Mouse (Mus musculus) myocyte (in vitro differentiated cells): ENCODE results near the gene Tbc1d5. TPM values are rescaled to one million over a fixed set of nuclear protein-coding genes. Genes with fewer than 3 reads are reported as not detected.

Experiments
- H3K27me3 ChIP-seq: one replicate; pipeline ENCODE4 v1.6.1; 2011; ENCODE audit not compliant: control insufficient read depth, insufficient read depth, insufficient read length
- H3K36me3 ChIP-seq: one replicate; pipeline ENCODE4 v1.6.1; 2011; ENCODE audit not compliant: control insufficient read depth, insufficient read depth
- H3K4me2 ChIP-seq: one replicate; pipeline ENCODE4 v1.6.1; 2011; ENCODE audit warnings: low read depth, control low read depth
- H3K4me3 ChIP-seq: one replicate; pipeline ENCODE4 v1.5.1; 2011; ENCODE audit warnings: mild to moderate bottlenecking, control low read depth, moderate library complexity
- H3K79me2 ChIP-seq: one replicate; pipeline ENCODE4 v1.6.1; 2011; ENCODE audit not compliant: control insufficient read depth, insufficient read depth
- H3ac ChIP-seq: one replicate; pipeline ENCODE4 v1.6.1; 2011; ENCODE audit not compliant: control insufficient read depth, insufficient read length
- CEBPB ChIP-seq: IDR thresholded peaks from 2 replicates; pipeline ENCODE4 v1.6.1; 2011; ENCODE audit warnings: mild to moderate bottlenecking, moderate library complexity; ENCODE audit not compliant: poor library complexity, insufficient read depth, severe bottlenecking
- E2F4 ChIP-seq: IDR thresholded peaks from one replicate; pipeline ENCODE4 v1.6.1; 2011; ENCODE audit warnings: mild to moderate bottlenecking, control low read depth, moderate library complexity; ENCODE audit not compliant: insufficient read depth
- MAX ChIP-seq: IDR thresholded peaks from one replicate; pipeline ENCODE4 v1.6.1; 2011; ENCODE audit warnings: low read depth, mild to moderate bottlenecking, control low read depth
- MYOD1 ChIP-seq, 3 experiments: IDR thresholded peaks; one replicate each; pipeline ENCODE4 v1.6.1; 2011; ENCODE audit warnings: control low read depth in 2 of 3, low read depth in 2 of 3, mild to moderate bottlenecking in 2 of 3, moderate library complexity in 1 of 3; ENCODE audit not compliant: insufficient read length in 2 of 3, control insufficient read depth in 1 of 3
- MYOG ChIP-seq, 3 experiments: IDR thresholded peaks; one replicate each; pipeline ENCODE4 v1.6.1; 2011; ENCODE audit warnings: control low read depth in 2 of 3, low read depth in 2 of 3, mild to moderate bottlenecking in 2 of 3; ENCODE audit not compliant: insufficient read length in 2 of 3, control insufficient read depth in 1 of 3, insufficient read depth in 1 of 3
- POLR2A ChIP-seq: IDR thresholded peaks from one replicate; pipeline ENCODE4 v1.6.1; 2011; ENCODE audit warnings: low read depth, mild to moderate bottlenecking, control low read depth, moderate library complexity; ENCODE audit not compliant: insufficient read length
- POLR2AphosphoS2 ChIP-seq: IDR thresholded peaks from one replicate; pipeline ENCODE4 v1.6.1; 2011; ENCODE audit warnings: low read depth, control low read depth; ENCODE audit not compliant: insufficient read length
- REST ChIP-seq: IDR thresholded peaks from one replicate; pipeline ENCODE4 v1.6.1; 2011; ENCODE audit warnings: mild to moderate bottlenecking, control low read depth, moderate library complexity; ENCODE audit not compliant: insufficient read depth, insufficient read length
- SRF ChIP-seq: IDR thresholded peaks from one replicate; pipeline ENCODE4 v1.6.1; 2011; ENCODE audit warnings: low read depth; ENCODE audit not compliant: control insufficient read depth, insufficient read length
- TCF12 ChIP-seq: IDR thresholded peaks from one replicate; pipeline ENCODE4 v1.6.1; 2011; ENCODE audit warnings: mild to moderate bottlenecking, control low read depth; ENCODE audit not compliant: poor library complexity, insufficient read depth, severe bottlenecking
- TCF3 ChIP-seq: IDR thresholded peaks from one replicate; pipeline ENCODE4 v1.6.1; 2011; ENCODE audit warnings: low read depth, control low read depth; ENCODE audit not compliant: insufficient read length
- USF1 ChIP-seq: IDR thresholded peaks from one replicate; pipeline ENCODE4 v1.6.1; 2011; ENCODE audit warnings: low read depth, mild to moderate bottlenecking, control low read depth, moderate library complexity
- polyA plus RNA-seq: library from polyadenylated mRNA; unstranded; fragments of >200 nt; fragmentation: generic; extraction: Trizol; gene quantifications from one replicate; pipeline ENCODE4 v1.2.1, GENCODE M21; 2012; ENCODE audit warnings: missing spikeins

The Tbc1d5 gene
- polyA plus RNA-seq, 1 experiment, result 6.3 TPM

DNA sequence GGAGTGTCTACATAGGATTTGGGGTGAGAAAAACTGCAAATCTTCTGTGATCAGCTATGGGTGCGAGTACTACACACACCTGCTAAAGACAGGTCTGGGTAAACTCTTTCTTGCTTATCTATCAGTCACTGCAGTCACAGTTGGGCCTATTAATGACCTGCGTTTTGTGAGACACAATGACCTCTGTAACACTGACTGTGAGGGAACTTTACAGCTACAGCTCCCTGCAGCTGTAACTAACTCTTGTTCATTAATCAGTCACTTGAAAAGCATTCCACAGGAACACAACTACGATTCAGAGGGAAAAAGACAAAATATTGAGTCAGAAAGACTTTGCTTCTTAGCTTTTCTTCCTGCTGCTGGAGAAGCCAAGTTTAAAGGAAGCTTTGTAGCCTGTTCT is 325.9 kb downstream of the Tbc1d5 start:
- no peak overlapping the region for H3K4me3 ChIP-seq
- H3ac ChIP-seq, result no peak overlapping the region
- H3K4me2 ChIP-seq, result no peak overlapping the region
- no peaks in the 10 kb centered on the region for H3K27me3 ChIP-seq
- TF ChIP-seq CEBPB (no peak), SRF (no peak), TCF12 (no peak), REST (no peak), POLR2A (no peak), MYOD1 (IDR thresholded peaks at IDR 0.05; ENCODE audit: control insufficient read depth in 1 of 3, insufficient read length in 2 of 3, low read depth in 2 of 3) (no peak), POLR2AphosphoS2 (no peak), E2F4 (no peak), MAX (no peak), TCF3 (no peak), MYOG (IDR thresholded peaks at IDR 0.05; ENCODE audit: control insufficient read depth in 1 of 3, insufficient read depth in 1 of 3, insufficient read length in 2 of 3, low read depth in 2 of 3) (no peak), USF1 (no peak)
- H3K79me2 ChIP-seq, result no peaks in the 10 kb centered on the region
- H3K36me3 ChIP-seq, result no peaks in the 10 kb centered on the region

DNA sequence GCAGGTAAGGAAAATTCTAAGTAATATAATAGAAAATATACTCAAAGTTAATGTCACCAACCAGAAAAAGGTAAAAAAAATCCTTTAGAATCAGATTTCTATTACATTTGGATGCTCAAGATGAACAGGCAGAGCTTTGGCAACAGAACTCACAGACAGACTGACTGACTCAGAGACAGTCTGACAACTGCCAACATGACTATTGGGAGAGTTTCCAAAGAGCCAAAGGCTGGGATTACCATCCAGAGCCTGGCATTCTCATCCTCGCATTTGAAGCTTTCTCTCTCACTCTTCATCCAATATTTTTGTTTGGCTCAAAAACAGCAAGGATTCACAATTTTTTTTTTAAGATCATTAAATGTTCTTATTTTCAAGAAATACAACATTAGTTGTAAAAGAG is 327.8 kb downstream of the Tbc1d5 start:
- H3K79me2 ChIP-seq, result no peaks in the 10 kb centered on the region
- H3K27me3 ChIP-seq, result no peaks in the 10 kb centered on the region
- no peak overlapping the region for H3K4me3 ChIP-seq
- H3K36me3 ChIP-seq, result no peaks in the 10 kb centered on the region
- no peak for TF ChIP-seq MYOD1 (IDR thresholded peaks at IDR 0.05; ENCODE audit: control insufficient read depth in 1 of 3, insufficient read length in 2 of 3, low read depth in 2 of 3)
- no peak for TF ChIP-seq POLR2A
- TF ChIP-seq E2F4, result no peak
- no peak for TF ChIP-seq TCF12
- no peak for TF ChIP-seq MYOG (IDR thresholded peaks at IDR 0.05; ENCODE audit: control insufficient read depth in 1 of 3, insufficient read depth in 1 of 3, insufficient read length in 2 of 3, low read depth in 2 of 3)
- no peak for TF ChIP-seq CEBPB
- no peak for TF ChIP-seq MAX
- no peak for TF ChIP-seq USF1
- no peak for TF ChIP-seq POLR2AphosphoS2
- no peak for TF ChIP-seq REST
- TF ChIP-seq TCF3, result no peak
- no peak for TF ChIP-seq SRF
- H3K4me2 ChIP-seq, result no peak overlapping the region
- no peak overlapping the region for H3ac ChIP-seq

DNA sequence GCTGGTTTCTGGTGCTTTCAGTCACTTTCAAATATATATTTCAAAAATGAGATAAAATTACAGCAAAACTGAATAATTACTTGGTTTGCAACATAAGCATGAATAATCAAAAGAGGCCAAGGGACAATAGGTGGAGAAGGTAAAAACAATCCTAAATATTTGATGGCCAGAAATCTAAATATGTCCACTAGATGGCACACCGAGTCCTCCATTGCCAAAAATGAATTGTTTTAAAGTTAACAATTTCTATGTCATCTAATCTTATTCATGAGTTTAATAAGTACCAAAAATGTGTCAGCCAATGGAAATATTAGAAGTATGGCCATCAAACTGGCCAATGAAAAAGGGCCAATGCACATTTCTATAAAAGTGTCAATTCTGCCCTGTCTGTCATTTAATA is 365.1 kb downstream of the Tbc1d5 start:
- H3K36me3 ChIP-seq, result no peaks in the 10 kb centered on the region
- H3K4me3 ChIP-seq, result no peak overlapping the region
- no peaks in the 10 kb centered on the region for H3K79me2 ChIP-seq
- no peak overlapping the region for H3K4me2 ChIP-seq
- H3K27me3 ChIP-seq, result no peaks in the 10 kb centered on the region
- TF ChIP-seq MYOD1 (IDR thresholded peaks at IDR 0.05; ENCODE audit: control insufficient read depth in 1 of 3, insufficient read length in 2 of 3, low read depth in 2 of 3) (no peak), E2F4 (no peak), MAX (no peak), POLR2AphosphoS2 (no peak)
- H3ac ChIP-seq, result no peak overlapping the region

DNA sequence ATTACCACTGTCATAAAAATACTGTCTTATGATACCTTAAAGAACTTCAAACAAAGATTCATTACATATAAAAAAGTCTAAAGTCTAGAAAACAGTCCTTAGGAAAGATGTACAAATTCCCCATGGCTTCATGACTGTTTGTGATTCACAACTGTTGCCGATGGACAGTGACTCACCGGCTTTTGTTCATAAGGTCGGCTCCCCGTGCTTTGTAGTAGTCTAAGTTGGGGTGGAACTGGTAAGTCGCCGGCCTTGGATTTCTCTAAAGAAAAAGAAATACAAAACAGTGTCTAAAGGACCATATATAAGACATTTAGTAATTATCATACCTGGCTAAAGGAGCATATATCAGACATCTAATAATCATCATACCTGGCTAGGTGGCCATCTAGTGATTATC is 365.6 kb downstream of the Tbc1d5 start:
- Histone ChIP-seq H3K4me3 (no peak overlapping the region), H3K4me2 (no peak overlapping the region), H3ac (no peak overlapping the region), H3K36me3 (no peaks in the 10 kb centered on the region), H3K27me3 (no peaks in the 10 kb centered on the region), H3K79me2 (no peaks in the 10 kb centered on the region)
- TF ChIP-seq MAX (no peak), CEBPB (no peak), REST (no peak), MYOG (IDR thresholded peaks at IDR 0.05; ENCODE audit: control insufficient read depth in 1 of 3, insufficient read depth in 1 of 3, insufficient read length in 2 of 3, low read depth in 2 of 3) (no peak), POLR2A (no peak), TCF3 (no peak), SRF (no peak), USF1 (no peak), POLR2AphosphoS2 (no peak), TCF12 (no peak), E2F4 (no peak), MYOD1 (IDR thresholded peaks at IDR 0.05; ENCODE audit: control insufficient read depth in 1 of 3, insufficient read length in 2 of 3, low read depth in 2 of 3) (no peak)

DNA sequence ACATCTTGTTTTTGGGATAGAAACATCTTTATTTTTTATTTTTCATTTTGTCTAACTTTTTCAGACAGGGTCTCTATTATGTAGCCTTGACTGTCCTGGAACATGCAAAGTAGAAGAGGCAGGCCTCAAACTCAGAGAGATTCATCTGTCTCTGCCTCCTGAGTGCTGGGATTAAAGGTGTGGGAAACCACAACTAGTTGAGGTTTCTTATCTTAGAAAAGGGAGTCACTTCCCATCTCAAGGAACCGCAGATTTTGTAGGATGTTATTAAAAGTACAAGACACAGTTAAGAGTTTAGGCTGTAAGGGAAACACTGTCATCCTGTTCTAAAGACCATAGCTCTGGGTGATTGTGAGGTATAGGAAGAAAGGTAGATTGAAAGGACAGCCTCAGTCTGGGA is 373.5 kb downstream of the Tbc1d5 start:
- no peak overlapping the region for H3K4me2 ChIP-seq
- no peaks in the 10 kb centered on the region for H3K27me3 ChIP-seq
- no peak for TF ChIP-seq SRF
- no peak for TF ChIP-seq MYOD1 (IDR thresholded peaks at IDR 0.05; ENCODE audit: control insufficient read depth in 1 of 3, insufficient read length in 2 of 3, low read depth in 2 of 3)
- no peak for TF ChIP-seq POLR2AphosphoS2
- TF ChIP-seq MAX, result no peak
- no peak for TF ChIP-seq E2F4
- TF ChIP-seq TCF12, result no peak
- no peak for TF ChIP-seq USF1
- no peak for TF ChIP-seq POLR2A
- no peak for TF ChIP-seq REST
- TF ChIP-seq TCF3, result no peak
- no peak overlapping the region for H3K4me3 ChIP-seq
- no peaks in the 10 kb centered on the region for H3K36me3 ChIP-seq
- H3K79me2 ChIP-seq, result no peaks in the 10 kb centered on the region
- no peak overlapping the region for H3ac ChIP-seq
